In genomic region chr9:21220490-21221382, GRCm38 (mm10) we compare ENCODE assay signal across 8 mouse cellular contexts. TPM values are rescaled to one million over a fixed set of nuclear protein-coding genes. Genes with fewer than 3 reads are reported as not detected.
A peak's percentile ranks its signal among the peaks of the same experiment; 100 is the strongest.
DNase-seq lines count a peak whose midpoint lies in the region; ATAC-seq and TF ChIP-seq lines count a peak whose summit lies in the region.

No protein-coding gene starts in this region.

- H3K27ac ChIP-seq in cortical plate, adult 2 months (ENCODE audit: insufficient read depth, low read length): peak overlapping the region; percentile 9; the same call in 1 of the 2 replicates

- ATAC-seq in activated CD4-positive, CD25-positive, alpha-beta regulatory T cell, adult 4 months: peak; percentile 93
- ATAC-seq in megakaryocyte progenitor cell, adult 5-6 weeks (replicated peaks; ENCODE audit: poor library complexity): peak; percentile 84

- H3K4me1 ChIP-seq in cortical plate, adult 2 months (ENCODE audit: control insufficient read depth, insufficient read depth, low read length): peaks cover 5% of the 10 kb centered on the region

- TF ChIP-seq POLR2A in cortical plate, adult 2 months (IDR thresholded peaks at IDR 0.05; ENCODE audit: extremely low read depth, insufficient read depth, low read length): peak; percentile 49; the same call in 1 of the 2 replicates

- peak; percentile 89 for DNase-seq in gastrocnemius, adult 8-10 months (ENCODE audit: low spot score in 2 of 2)
- peak; percentile 96 for DNase-seq in induced T-regulatory cell, adult 2 months (ENCODE audit: low read depth)
- peak; percentile 87 to 96 for DNase-seq in left cerebral cortex, adult 9 months (ENCODE audit: low spot score in 2 of 2)
- DNase-seq in right cerebral cortex, postnatal 14 days: peak; percentile 88
- peak; percentile 91 to 94 for DNase-seq in urinary bladder, postnatal 36 days (ENCODE audit: low spot score in 2 of 2)

- peak; percentile 76 for TF ChIP-seq CTCF in cortical plate, adult 2 months (IDR thresholded peaks at IDR 0.05; ENCODE audit: extremely low read depth, insufficient read depth, low read length)

- H3K4me3 ChIP-seq in cortical plate, adult 2 months (ENCODE audit: insufficient read depth, low read length): peak overlapping the region; percentile 5; the same call in 1 of the 2 replicates

RNA-seq across cellular contexts. Expression of gene Keap1, which starts 18.4 kb away (rescaled TPM):
- polyA plus RNA-seq in activated CD4-positive, CD25-positive, alpha-beta regulatory T cell, adult 4 months (2017; shearing (Covaris generic)): 10 to 100 TPM; 16.9 to 30.0 TPM
- 62.3 and 65.9 TPM in 2 replicates for polyA plus RNA-seq in cortical plate, adult 2 months (2012; rRNA removed)
- total RNA-seq in gastrocnemius, adult 8-10 months (2022): 10 to 100 TPM; 54.9 to 59.4 (median 57.4) TPM
- 17.2 and 18.3 TPM in 2 replicates for total RNA-seq in megakaryocyte progenitor cell, adult 5-6 weeks (2015)
- 35.3 and 38.4 TPM in 2 replicates for total RNA-seq in megakaryocyte progenitor cell, adult 5-6 weeks (2017)

RNA-seq across cellular contexts. Expression of gene S1pr5, which starts 27.5 kb away (rescaled TPM):
- polyA plus RNA-seq in activated CD4-positive, CD25-positive, alpha-beta regulatory T cell, adult 4 months (2017; shearing (Covaris generic)): under 1 TPM in 1 of 2 experiments, not detected in 1; 0.34 TPM
- polyA plus RNA-seq in cortical plate, adult 2 months (2012; rRNA removed): 20.8 and 24.3 TPM in 2 replicates
- under 1 TPM; 0.10 to 0.29 (median 0.15) TPM for total RNA-seq in gastrocnemius, adult 8-10 months (2022)
- 0.10 TPM in 1 of 2 replicates, not detected in the other for total RNA-seq in megakaryocyte progenitor cell, adult 5-6 weeks (2015)
- total RNA-seq in megakaryocyte progenitor cell, adult 5-6 weeks (2017): 0.29 TPM in 1 of 2 replicates, not detected in the other

RNA-seq across cellular contexts. Expression of gene Atg4d, which starts 44.4 kb away (rescaled TPM):
- 10 to 100 TPM; 24.3 to 26.8 TPM for polyA plus RNA-seq in activated CD4-positive, CD25-positive, alpha-beta regulatory T cell, adult 4 months (2017; shearing (Covaris generic))
- polyA plus RNA-seq in cortical plate, adult 2 months (2012; rRNA removed): 40.3 and 42.7 TPM in 2 replicates
- 10 to 100 TPM; 74.3 to 87.3 (median 80.7) TPM for total RNA-seq in gastrocnemius, adult 8-10 months (2022)
- 3.9 and 5.0 TPM in 2 replicates for total RNA-seq in megakaryocyte progenitor cell, adult 5-6 weeks (2015)
- total RNA-seq in megakaryocyte progenitor cell, adult 5-6 weeks (2017): 6.1 and 7.0 TPM in 2 replicates

RNA-seq across cellular contexts. Expression of gene Pde4a, which starts 55.2 kb away (rescaled TPM):
- 1 to 10 TPM in 1 of 2 experiments, under 1 TPM in 1; 0.44 to 1.1 TPM for polyA plus RNA-seq in activated CD4-positive, CD25-positive, alpha-beta regulatory T cell, adult 4 months (2017; shearing (Covaris generic))
- polyA plus RNA-seq in cortical plate, adult 2 months (2012; rRNA removed): 77.0 and 80.1 TPM in 2 replicates
- 10 to 100 TPM; 40.7 to 51.5 (median 47.0) TPM for total RNA-seq in gastrocnemius, adult 8-10 months (2022)
- 11.8 and 15.2 TPM in 2 replicates for total RNA-seq in megakaryocyte progenitor cell, adult 5-6 weeks (2015)
- total RNA-seq in megakaryocyte progenitor cell, adult 5-6 weeks (2017): 4.0 and 5.0 TPM in 2 replicates

Comparison
In these comparisons a context has a peak if more than half of its experiments do, and no peak if none do; other contexts are left out.
1. Peak in every context shown above with its lines: DNase-seq, ATAC-seq, H3K4me3 ChIP-seq and H3K27ac ChIP-seq.
2. RNA of gene Atg4d, which starts 44.4 kb away (total RNA-seq): 74.3 to 87.3 TPM in gastrocnemius, adult 8-10 months; 3.9 to 7.0 TPM in megakaryocyte progenitor cell, adult 5-6 weeks; every median in the first group is over 4 times any median in the second.